Comparison of ENCODE assay signal across 26 mouse cellular contexts in genomic region chr2:174130468-174131097, GRCm38 (mm10).
"Had no signal": no experiment of that assay in that cellular context is flagged by ENCODE, and none has a peak within 500 bp of the region (broad histone marks: within the 10 kb centered on the region; RNA-seq: fewer than 3 reads in every experiment).

No protein-coding gene starts in this region.

- ATAC-seq: hindbrain, embryonic 16.5 days; inflammation-experienced regulatory T-cells, adult 6 months; intestine, embryonic 15.5 days; intestine, postnatal 0 days had no signal

- H3K4me3 ChIP-seq: gastrocnemius, adult 2 months; heart, adult 2 months; heart, embryonic 10.5 days; heart, embryonic 13.5 days; heart, embryonic 15.5 days; hindbrain, embryonic 10.5 days; hindbrain, embryonic 12.5 days; intestine, embryonic 15.5 days; layer of hippocampus, adult 2 months; left cerebral cortex, adult 2 months; limb, embryonic 10.5 days; limb, embryonic 12.5 days had no signal

- H3K9me3 ChIP-seq: heart, embryonic 10.5 days; heart, embryonic 13.5 days; heart, embryonic 15.5 days; hindbrain, embryonic 10.5 days; hindbrain, embryonic 12.5 days; intestine, embryonic 15.5 days; limb, embryonic 10.5 days; limb, embryonic 12.5 days had no signal

- H3K27me3 ChIP-seq: heart, embryonic 13.5 days; heart, embryonic 15.5 days; hindbrain, embryonic 12.5 days; intestine, embryonic 15.5 days; limb, embryonic 12.5 days had no signal

- H3K36me3 ChIP-seq: heart, embryonic 10.5 days; heart, embryonic 13.5 days; heart, embryonic 15.5 days; hindbrain, embryonic 10.5 days; hindbrain, embryonic 12.5 days; intestine, embryonic 15.5 days; limb, embryonic 10.5 days; limb, embryonic 12.5 days had no signal

- H3K4me2 ChIP-seq: heart, embryonic 13.5 days; heart, embryonic 15.5 days; hindbrain, embryonic 12.5 days; hindbrain, embryonic 14.5 days; intestine, embryonic 15.5 days; limb, embryonic 12.5 days; liver, embryonic 11.5 days had no signal

- H3K9ac ChIP-seq: heart, embryonic 13.5 days; heart, embryonic 15.5 days; hindbrain, embryonic 12.5 days; hindbrain, embryonic 14.5 days; intestine, embryonic 15.5 days; limb, embryonic 12.5 days had no signal

- DNase-seq: gastrocnemius, adult 2 months; gastrocnemius, postnatal 10 days; gastrocnemius, postnatal 25 days; heart, adult 2 months; heart, postnatal 14 days; heart, postnatal 36 days; kidney, adult 18-20 months; kidney, adult 8-10 months; kidney, postnatal 10 days; kidney, postnatal 4 days; liver had no signal

- H3K27ac ChIP-seq: gastrocnemius, adult 2 months; heart, adult 2 months; heart, embryonic 10.5 days; heart, embryonic 13.5 days; heart, embryonic 15.5 days; hindbrain, embryonic 10.5 days; hindbrain, embryonic 12.5 days; hindbrain, embryonic 14.5 days; intestine, embryonic 15.5 days; layer of hippocampus, adult 2 months; left cerebral cortex, adult 2 months; limb, embryonic 10.5 days; limb, embryonic 12.5 days had no signal
